Mouse (Mus musculus): ENCODE measurements around the gene Gm10337.

DNA sequence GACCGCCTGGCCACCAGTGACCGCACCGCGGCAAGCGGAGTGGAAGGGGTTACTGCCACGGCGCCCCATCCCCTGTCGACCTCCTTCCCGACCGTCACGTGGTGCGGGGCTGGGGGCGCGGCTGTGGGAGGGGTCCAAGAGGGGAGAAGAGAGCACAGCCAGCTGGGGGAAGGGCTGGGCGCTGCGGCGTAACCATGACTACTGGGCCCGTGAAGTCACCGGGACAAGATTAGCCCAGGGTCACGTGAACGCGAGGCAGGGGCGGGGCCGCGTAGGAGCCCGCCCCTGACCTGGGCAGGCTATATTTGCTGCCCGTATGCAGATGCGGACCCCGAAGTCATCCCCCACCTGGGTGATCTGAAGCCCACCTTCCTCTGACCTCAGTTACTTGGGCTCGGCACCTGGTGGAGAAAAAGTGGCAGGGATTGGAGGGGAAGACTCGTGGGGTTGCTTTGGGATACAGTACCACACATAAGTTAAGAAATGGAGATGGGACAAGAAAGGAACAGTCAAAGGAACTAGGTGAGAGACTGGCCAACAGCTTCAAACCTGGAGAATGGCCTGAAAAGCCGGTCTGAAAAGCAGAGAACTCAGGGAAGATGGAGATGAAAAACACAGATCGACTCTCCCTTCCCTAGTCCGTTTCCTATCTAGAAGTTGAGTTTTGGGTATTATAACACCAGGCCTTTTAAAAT is 7.2 kb downstream of the Gm10337 start:
- TF ChIP-seq EP300 (IDR thresholded peaks at IDR 0.05; ENCODE audit: low read length) (no peak), CTCF (conservative IDR thresholded peaks at IDR 0.05 in 1 of 2, IDR thresholded peaks at IDR 0.05 in 1 of 2; ENCODE audit: low read depth in 2 of 2, low read length in 2 of 2) (no peak), MAFK (IDR thresholded peaks at IDR 0.05; ENCODE audit: insufficient replicate concordance, low read length) (no peak), PAX5 (IDR thresholded peaks at IDR 0.05; ENCODE audit: low read length) (no peak), POLR2A (IDR thresholded peaks at IDR 0.05; ENCODE audit: low read depth, low read length) (no peak), CHD2 (IDR thresholded peaks at IDR 0.05; ENCODE audit: low read length) (peak; percentile 69; the same call in 1 of the 2 replicates), RAD21 (IDR thresholded peaks at IDR 0.05; ENCODE audit: low read depth, low read length) (no peak), HCFC1 (IDR thresholded peaks at IDR 0.05; ENCODE audit: low read depth, low read length) (peak; percentile 43)

All from CH12.LX (cell line).